Mouse (Mus musculus) hindbrain, embryonic 15.5 days (tissue): Measurements from ENCODE around the gene Lalba. TPM values are rescaled to one million over a fixed set of nuclear protein-coding genes. Genes with fewer than 3 reads are reported as not detected.

Source experiments
- ATAC-seq: fragments of 200-750 bp; cut with Nextera tagmentation; 2 replicates; pipeline ENCODE4 v1.8.0; 2017; ENCODE audit warnings: low read depth, moderate number of reproducible peaks, moderate TSS enrichment; ENCODE audit not compliant: low FRiP score
- H3K27ac ChIP-seq: fragments of 300-500 bp; sonication (generic); replicated peaks from 2 replicates; pipeline ENCODE4 v1.5.1; 2015; ENCODE audit warnings: mild to moderate bottlenecking, inconsistent platforms
- H3K27me3 ChIP-seq: fragments of 300-500 bp; sonication (generic); 2 replicates; pipeline ENCODE4 v1.6.1; 2015; ENCODE audit warnings: control low read depth, inconsistent platforms
- H3K36me3 ChIP-seq: fragments of 300-500 bp; sonication (generic); 2 replicates; pipeline ENCODE4 v1.6.1; 2015; ENCODE audit warnings: control low read depth, inconsistent platforms
- H3K4me1 ChIP-seq: fragments of 300-500 bp; sonication (generic); replicated peaks from 2 replicates; pipeline ENCODE4 v1.6.1; 2015; ENCODE audit warnings: control low read depth, inconsistent platforms
- H3K4me2 ChIP-seq: fragments of 300-500 bp; sonication (generic); 2 replicates; pipeline ENCODE4 v1.6.1; 2015; ENCODE audit warnings: moderate library complexity, mild to moderate bottlenecking, inconsistent platforms
- H3K4me3 ChIP-seq: fragments of 300-500 bp; sonication (generic); 2 replicates; pipeline ENCODE4 v1.5.1; 2015; ENCODE audit warnings: mild to moderate bottlenecking, inconsistent platforms
- H3K9ac ChIP-seq: fragments of 300-500 bp; sonication (generic); 2 replicates; pipeline ENCODE4 v1.6.1; 2015; ENCODE audit warnings: inconsistent platforms
- H3K9me3 ChIP-seq: fragments of 300-500 bp; sonication (generic); 2 replicates; pipeline ENCODE4 v1.6.1; 2016; ENCODE audit warnings: control low read depth, inconsistent platforms
- WGBS: fragments of 180-500 bp; shearing (Covaris S2); methylation state at CpG from one replicate; pipeline ENCODE4 v1.1.7; 2015; 5-methylcytosine and 5-hydroxymethylcytosine counted together
- polyA plus RNA-seq: library from polyadenylated mRNA; unstranded; fragments of >200 nt; fragmentation: Nextera tagmentation; extraction: Ambion mirVana; gene quantifications from 2 replicates; pipeline ENCODE4 v1.2.1, GENCODE M21; 2015

Gene Lalba
- polyA plus RNA-seq, 1 experiment from 2014 or later = not detected

DNA sequence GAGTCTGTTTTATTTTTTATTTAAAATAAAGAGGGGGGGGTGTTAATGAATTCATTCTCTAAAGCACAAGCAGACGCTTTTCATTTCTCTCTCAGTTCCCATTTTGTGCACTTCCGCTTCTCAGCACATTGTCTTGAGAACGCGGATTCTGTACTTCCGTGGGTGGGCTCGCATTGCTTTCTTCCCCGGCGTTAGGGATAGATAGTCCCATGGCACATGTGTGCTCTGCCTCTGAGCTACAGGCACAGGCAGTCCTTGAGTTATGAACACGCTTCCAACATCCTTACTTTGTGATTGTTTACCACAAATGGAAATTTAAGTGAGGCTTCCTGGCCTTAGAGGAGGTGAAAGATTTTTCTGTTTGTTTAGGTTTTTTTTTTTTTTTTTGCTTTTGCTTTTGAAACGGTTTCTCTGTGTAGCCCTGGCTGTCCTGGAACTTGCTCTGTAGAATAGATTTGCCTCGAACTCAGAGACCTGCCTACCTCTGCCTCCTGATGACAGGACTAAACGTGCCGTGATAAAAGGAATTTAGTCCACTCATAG is 28.9 kb upstream of the Lalba start:
- no peak for ATAC-seq
- H3K4me2 ChIP-seq = peak overlapping the region; percentile 61; the same call in 1 of the 2 replicates
- WGBS = 42% methylated on average over 13 of the region's 13 CpGs

DNA sequence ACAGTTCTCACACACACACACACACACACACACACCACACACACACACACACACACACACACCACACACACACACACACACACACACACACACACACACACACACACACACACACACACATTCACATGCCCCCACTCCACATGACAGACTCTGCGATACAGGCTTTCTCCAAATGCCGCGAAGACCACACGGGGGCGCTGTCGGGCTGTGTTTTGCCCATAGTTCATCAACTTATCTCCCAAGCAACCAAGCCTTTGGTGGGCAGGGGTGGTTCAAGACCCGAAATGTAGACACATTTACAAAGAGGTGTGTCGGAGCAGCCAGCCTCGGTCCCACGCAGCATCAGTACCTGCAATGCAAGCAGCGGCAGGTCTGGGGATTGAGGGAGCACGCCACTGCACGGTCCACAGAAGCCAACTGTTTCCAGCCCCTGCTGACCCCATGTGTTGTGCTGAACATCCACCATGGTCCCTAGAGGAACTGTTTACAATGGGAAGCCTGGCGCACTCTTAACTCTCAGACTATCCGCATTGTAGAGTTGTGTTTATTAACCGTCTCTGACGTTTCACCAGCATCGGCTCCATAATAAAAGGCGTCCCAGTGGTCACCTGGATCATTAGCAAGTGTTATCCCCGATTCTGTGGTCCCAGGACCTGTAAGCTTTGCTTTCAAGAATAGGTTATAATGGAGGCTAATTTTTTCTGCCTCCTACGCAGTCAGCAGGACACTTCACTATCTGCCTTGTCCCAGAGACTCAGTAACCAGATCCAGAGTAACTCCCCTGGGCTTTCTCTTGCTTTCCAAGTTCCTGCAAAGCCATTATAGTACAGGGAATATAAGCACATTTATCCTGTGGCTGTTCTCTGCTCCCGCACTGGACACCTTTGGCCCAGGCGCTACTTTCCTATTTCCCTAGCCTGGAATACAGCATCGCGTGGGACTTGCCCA is 28.2 kb upstream of the Lalba start:
- H3K9ac ChIP-seq = no peak overlapping the region
- no peaks in the 10 kb centered on the region for H3K9me3 ChIP-seq
- ATAC-seq = 0 out of 2 replicates have a peak, but pooled peaks have one; percentile 27
- no peaks in the 10 kb centered on the region for H3K27me3 ChIP-seq
- WGBS = 24% methylated on average over 25 of the region's 25 CpGs
- peaks cover 12% of the 10 kb centered on the region for H3K4me1 ChIP-seq
- peak overlapping the region; percentile 21 for H3K4me3 ChIP-seq
- H3K36me3 ChIP-seq = no peaks in the 10 kb centered on the region
- no peak overlapping the region for H3K27ac ChIP-seq
- H3K4me2 ChIP-seq = peak overlapping the region; percentile 61

More for the DNA sequence above, 28.9 kb upstream of the Lalba start:
- no peak overlapping the region for H3K27ac ChIP-seq
- no peak overlapping the region for H3K9ac ChIP-seq
- H3K36me3 ChIP-seq = no peaks in the 10 kb centered on the region
- peaks cover 12% of the 10 kb centered on the region for H3K4me1 ChIP-seq
- H3K9me3 ChIP-seq = no peaks in the 10 kb centered on the region
- H3K27me3 ChIP-seq = no peaks in the 10 kb centered on the region
- no peak overlapping the region for H3K4me3 ChIP-seq

DNA sequence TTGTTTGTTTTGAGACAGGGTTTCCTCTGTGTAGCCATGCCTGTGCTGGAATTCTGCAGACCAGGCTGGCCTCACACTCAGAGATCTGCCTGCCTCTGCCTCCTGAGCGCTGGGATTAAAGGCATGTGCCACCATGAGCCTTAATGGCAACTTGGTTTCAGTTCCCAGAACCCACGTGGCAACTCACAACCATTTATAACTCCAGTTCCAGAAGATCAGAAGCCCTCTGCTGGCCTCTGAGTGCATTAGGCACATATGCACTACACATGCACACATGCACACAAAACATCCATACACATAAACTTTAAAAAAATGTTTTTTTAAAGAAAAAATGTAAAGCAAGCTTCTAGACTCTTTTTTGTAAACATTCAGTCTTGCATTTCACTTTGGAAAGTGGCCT is 26.9 kb upstream of the Lalba start:
- 78% methylated on average over 2 of the region's 2 CpGs for WGBS
- Histone ChIP-seq H3K4me2 (no peak overlapping the region), H3K9me3 (no peaks in the 10 kb centered on the region), H3K27me3 (no peaks in the 10 kb centered on the region), H3K36me3 (no peaks in the 10 kb centered on the region), H3K27ac (no peak overlapping the region), H3K4me3 (no peak overlapping the region), H3K4me1 (peaks cover 16% of the 10 kb centered on the region), H3K9ac (no peak overlapping the region)
- no peak for ATAC-seq

DNA sequence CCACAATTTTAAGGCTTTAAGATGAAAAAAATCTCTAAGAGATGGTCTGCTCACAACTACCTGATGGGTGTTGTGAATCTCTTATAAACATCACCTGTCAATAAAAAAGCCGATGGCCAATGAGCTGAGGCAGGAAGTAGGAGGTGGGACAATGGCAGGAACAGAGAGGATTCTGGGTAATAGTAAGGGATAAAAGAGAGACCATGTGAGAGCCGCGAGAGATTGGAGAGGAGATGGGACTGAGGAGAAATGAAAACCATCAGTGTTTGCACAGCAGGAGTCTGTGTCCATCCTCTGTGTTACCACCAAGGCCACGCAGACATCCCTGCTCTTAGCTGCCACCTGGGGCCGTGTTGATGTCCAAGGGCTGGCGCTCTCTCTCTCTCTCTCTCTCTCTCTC is 24.8 kb upstream of the Lalba start:
- Histone ChIP-seq H3K27ac (no peak overlapping the region), H3K4me1 (peaks cover 16% of the 10 kb centered on the region), H3K27me3 (no peaks in the 10 kb centered on the region), H3K36me3 (no peaks in the 10 kb centered on the region), H3K9ac (no peak overlapping the region), H3K4me3 (no peak overlapping the region), H3K4me2 (no peak overlapping the region), H3K9me3 (no peaks in the 10 kb centered on the region)
- no peak for ATAC-seq
- 94% methylated on average over 6 of the region's 6 CpGs for WGBS

DNA sequence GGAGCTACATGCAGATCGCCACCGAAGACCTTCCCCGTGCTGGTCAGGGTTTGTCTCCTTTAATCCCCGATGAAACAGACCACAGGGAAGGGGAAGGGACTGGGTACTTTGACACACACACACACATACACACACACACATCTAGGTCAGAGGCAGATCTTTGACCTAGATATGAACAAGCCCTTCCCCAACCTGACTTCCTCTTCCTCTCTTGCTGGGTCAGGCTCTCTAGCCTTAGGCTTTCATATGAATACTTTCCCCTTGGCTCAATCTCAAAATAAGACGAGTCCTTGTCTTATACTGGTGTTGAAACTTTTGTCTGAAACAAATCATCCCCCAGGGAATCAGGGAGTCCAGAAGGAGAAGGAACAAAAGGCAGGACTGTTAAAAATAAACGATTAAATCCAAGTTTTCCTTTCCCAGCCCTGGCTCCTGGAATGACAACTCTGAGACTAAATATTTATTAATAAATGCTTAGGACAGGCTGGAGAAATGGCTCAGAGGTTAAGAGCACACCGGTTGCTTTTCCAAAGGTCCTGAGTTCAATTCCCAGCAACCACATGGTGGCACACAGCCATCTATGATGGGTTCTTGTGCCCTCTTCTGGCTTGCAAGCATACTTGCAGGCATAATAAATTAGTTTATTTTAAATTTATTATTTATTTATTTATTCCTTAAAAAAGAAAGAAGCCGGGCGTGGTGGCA is 23.9 kb upstream of the Lalba start:
- 81% methylated on average over 9 of the region's 9 CpGs for WGBS
- no peak overlapping the region for H3K4me2 ChIP-seq
- H3K9ac ChIP-seq = no peak overlapping the region
- H3K9me3 ChIP-seq = no peaks in the 10 kb centered on the region
- H3K36me3 ChIP-seq = no peaks in the 10 kb centered on the region
- H3K4me1 ChIP-seq = peaks cover 15% of the 10 kb centered on the region
- H3K27ac ChIP-seq = no peak overlapping the region
- no peak overlapping the region for H3K4me3 ChIP-seq
- no peak for ATAC-seq
- no peaks in the 10 kb centered on the region for H3K27me3 ChIP-seq

DNA sequence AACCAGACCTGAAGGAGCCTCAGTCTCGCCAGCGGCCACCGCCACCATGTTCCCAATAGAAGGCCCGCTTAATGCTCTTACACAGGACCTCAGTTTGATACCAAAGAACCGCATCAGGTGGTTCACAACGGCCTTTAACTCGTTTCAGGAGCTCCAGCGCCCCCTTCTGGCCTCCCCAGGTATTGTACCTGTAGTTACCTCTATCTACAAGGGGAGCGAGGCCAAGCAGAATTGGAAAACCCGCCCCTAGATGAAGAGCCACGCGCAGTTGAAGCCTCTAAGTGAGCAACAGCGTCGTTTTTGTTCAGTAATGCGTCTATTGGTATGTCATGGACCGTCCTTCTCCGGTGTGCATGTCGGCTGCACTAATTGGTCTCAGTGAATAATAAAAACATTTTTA is 22.0 kb upstream of the Lalba start:
- WGBS = 15% methylated on average over 18 of the region's 18 CpGs
- H3K4me2 ChIP-seq = 0 out of 2 replicates have a peak overlapping the region, but pooled peaks have one; percentile 10
- ATAC-seq = no peak

DNA sequence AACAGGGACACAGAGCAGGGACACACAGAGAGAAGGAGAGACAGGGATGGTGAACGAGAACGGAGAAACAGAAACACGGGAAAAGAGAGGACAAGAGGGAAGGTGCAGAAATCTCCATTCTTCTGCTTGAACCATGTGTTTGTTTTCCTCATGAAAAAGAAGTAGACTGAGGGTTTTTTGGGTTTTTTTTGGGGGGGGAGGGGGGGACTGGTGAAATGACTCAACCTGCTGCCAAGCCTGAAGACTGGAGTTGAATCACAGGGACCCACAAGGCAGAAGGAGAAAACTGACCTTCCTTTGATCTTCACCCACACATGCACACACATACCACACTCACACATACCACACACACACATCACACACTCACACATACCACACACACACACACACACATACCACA is 20.8 kb upstream of the Lalba start:
- Histone ChIP-seq H3K27me3 (no peaks in the 10 kb centered on the region), H3K36me3 (no peaks in the 10 kb centered on the region), H3K27ac (no peak overlapping the region), H3K4me3 (no peak overlapping the region), H3K9me3 (no peaks in the 10 kb centered on the region), H3K4me2 (no peak overlapping the region), H3K4me1 (0 out of 2 replicates have a peak, but pooled peaks cover 5% of the 10 kb centered on the region), H3K9ac (no peak overlapping the region)
- no peak for ATAC-seq
- WGBS = 87% methylated on average over 3 of the region's 3 CpGs

More for the DNA sequence above, 22.0 kb upstream of the Lalba start:
- Histone ChIP-seq H3K27ac (no peak overlapping the region), H3K9ac (no peak overlapping the region), H3K4me3 (no peak overlapping the region), H3K9me3 (no peaks in the 10 kb centered on the region), H3K4me1 (0 out of 2 replicates have a peak, but pooled peaks cover 5% of the 10 kb centered on the region), H3K36me3 (no peaks in the 10 kb centered on the region), H3K27me3 (no peaks in the 10 kb centered on the region)

DNA sequence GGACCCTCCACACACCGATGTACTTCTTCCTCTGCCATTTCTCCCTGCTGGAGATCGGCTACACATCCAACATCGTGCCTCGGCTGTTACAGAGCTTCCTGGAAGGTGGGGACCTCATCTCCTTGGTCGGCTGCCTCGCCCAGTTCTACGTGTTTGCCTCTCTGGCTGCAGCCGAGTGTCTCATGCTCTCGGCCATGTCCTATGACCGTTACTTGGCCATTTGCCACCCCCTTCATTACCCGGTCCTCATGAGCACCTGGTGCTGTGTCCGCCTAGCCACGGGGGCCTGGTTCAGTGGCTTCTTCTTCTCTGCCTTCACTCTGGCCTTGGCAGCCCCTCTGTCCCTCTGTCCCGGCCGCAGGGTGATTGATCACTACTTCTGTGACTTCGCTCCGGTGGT is 15.1 kb upstream of the Lalba start:
- Histone ChIP-seq H3K9ac (no peak overlapping the region), H3K27ac (no peak overlapping the region), H3K27me3 (no peaks in the 10 kb centered on the region), H3K9me3 (no peaks in the 10 kb centered on the region), H3K4me1 (no peaks in the 10 kb centered on the region), H3K4me3 (no peak overlapping the region), H3K36me3 (no peaks in the 10 kb centered on the region), H3K4me2 (no peak overlapping the region)
- ATAC-seq = no peak
- WGBS = 84% methylated on average over 17 of the region's 17 CpGs

DNA sequence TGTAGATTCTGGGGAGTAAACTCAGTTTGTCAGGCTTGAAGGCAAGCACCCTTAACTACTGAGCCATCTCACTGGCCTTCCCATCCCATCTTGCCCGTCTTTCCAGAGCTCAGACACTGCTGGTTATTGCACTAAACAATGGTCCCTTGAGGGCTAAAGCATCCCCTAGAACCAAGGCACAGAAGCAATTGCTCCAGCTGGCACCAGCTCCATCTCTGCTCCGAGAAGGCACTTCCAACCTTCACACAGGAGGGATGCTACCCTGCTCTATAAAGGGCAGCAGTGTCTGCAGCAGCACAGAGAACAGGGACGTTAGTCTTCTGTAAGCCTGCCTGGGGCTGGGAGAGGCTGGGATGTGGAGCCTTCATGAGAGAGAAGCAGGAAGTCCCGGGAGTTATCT is 9.6 kb upstream of the Lalba start, which contains the start of gene Olfr279:
Olfr279 (plus strand) TSS at position 301 of the 400 bp plus-strand sequence.
- Histone ChIP-seq H3K9me3 (no peaks in the 10 kb centered on the region), H3K4me1 (no peaks in the 10 kb centered on the region), H3K27ac (no peak within 1 kb of the TSS), H3K4me2 (no peak within 1 kb of the TSS), H3K27me3 (no peaks in the 10 kb centered on the region), H3K36me3 (no peaks in the 10 kb centered on the region), H3K9ac (no peak within 1 kb of the TSS), H3K4me3 (no peak within 1 kb of the TSS)
- ATAC-seq = no peak
- WGBS = 61% methylated on average over 4 of the region's 4 CpGs

DNA sequence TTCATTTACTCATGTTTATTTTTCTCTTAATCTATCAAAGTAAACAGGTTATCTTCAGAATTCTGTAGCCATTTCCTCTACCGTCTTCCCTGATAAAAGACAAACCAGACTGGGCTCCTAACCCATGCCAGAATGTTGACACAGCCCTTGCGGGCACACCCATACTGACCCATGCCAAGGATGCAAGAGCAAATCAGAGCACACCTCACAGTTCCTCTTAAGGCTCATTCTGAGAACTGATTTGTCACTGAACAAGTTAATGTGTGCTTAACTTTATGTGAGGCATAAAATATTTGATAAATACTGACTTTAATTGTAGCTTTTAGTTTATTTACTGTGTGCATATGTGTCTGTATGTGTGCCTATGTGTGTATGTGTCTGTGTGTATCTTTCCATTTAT is 8.8 kb upstream of the Lalba start:
- no peak overlapping the region for H3K4me2 ChIP-seq
- H3K27me3 ChIP-seq = no peaks in the 10 kb centered on the region
- 91% methylated on average over 2 of the region's 2 CpGs for WGBS
- no peak overlapping the region for H3K4me3 ChIP-seq
- no peak for ATAC-seq
- H3K27ac ChIP-seq = no peak overlapping the region
- H3K36me3 ChIP-seq = no peaks in the 10 kb centered on the region
- H3K9ac ChIP-seq = no peak overlapping the region
- H3K4me1 ChIP-seq = no peaks in the 10 kb centered on the region
- H3K9me3 ChIP-seq = no peaks in the 10 kb centered on the region

DNA sequence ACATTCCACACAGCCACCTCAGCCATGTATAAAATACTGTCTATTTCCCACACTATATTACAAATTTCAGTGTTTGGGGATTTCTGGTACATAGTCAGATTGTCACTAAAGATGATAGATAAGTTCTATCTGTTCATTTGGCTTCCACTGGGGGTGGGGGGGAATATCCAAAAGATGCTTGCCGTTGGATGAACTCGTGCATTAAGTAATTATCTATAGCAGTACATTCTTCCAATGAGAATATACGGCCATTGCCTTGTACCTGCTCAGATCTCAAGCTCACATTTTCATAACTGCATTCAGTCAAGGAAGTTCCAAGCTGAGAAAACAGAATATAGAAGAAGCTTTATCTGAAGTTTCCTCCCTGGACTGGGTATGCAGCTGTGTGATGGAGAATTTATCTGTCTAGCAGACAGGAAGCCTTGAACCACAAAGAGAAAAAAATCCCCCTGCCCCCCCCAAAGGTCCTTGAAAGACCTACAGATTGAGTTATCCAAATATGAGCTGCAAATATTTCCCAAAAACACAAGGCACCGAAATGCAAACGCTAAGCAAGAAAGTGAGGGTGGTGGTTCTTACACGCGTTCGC is 4.0 kb upstream of the Lalba start:
- H3K27me3 ChIP-seq = no peaks in the 10 kb centered on the region
- no peak overlapping the region for H3K4me2 ChIP-seq
- H3K36me3 ChIP-seq = no peaks in the 10 kb centered on the region
- no peak overlapping the region for H3K4me3 ChIP-seq
- no peak for ATAC-seq
- H3K9me3 ChIP-seq = no peaks in the 10 kb centered on the region
- H3K9ac ChIP-seq = no peak overlapping the region
- no peaks in the 10 kb centered on the region for H3K4me1 ChIP-seq
- H3K27ac ChIP-seq = no peak overlapping the region
- WGBS = 98% methylated on average over 8 of the region's 8 CpGs
